Mouse (Mus musculus) gastrocnemius, postnatal 36 days (tissue): ENCODE data around the gene C4bp. TPM values are rescaled to one million over a fixed set of nuclear protein-coding genes. Genes with fewer than 3 reads are reported as not detected.
"Not testable (repeated sequence)": the region's sequence is repeated elsewhere in the genome, so short reads cannot be mapped to it uniquely, and the experiment has no call there.

Experiments used
- DNase-seq, 2 experiments: peaks; one replicate each; pipeline ENCODE4 v3.0.0; 2022
- intact Hi-C: fragments of 180-260 bp; cut with DNase I; formaldehyde crosslinking; loops from one replicate; pipeline ENCODE4 v1.15.1; 2025
- long read RNA-seq, 2 experiments: library from polyadenylated mRNA; stranded (forward); transcript quantifications; one replicate each; pipeline ENCODE4 v2.0.0; 2021
- total RNA-seq, 2 experiments: library from RNA; stranded (reverse); gene quantifications; 2 replicates each; pipeline ENCODE4 v1.2.3; 2021

The C4bp gene
- not detected for total RNA-seq
- long read RNA-seq, experiment 1, result 0 reads
- long read RNA-seq, experiment 2, result 0 reads

DNA sequence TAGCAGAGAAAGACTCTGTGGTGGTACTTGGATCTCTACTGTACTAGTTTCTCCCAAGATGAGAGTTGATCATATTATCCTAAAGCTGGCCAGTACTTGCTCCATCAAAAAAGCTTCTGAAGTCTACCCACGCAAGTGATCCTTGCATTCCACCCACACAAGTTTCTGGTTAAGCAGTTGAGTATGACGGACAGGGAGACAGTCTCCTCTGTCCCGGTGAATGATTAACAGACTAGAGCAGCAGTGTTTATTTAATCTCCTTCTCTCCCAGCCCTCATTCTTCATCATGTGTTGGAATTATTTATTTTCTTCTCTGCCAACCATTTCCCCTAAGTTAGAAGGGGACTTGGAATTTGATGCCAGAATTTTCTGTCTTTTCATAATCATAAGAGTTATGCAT, at the start of gene C4bp:
Gene C4bp, minus strand, starts transcription at position 179 of the 400 bp plus-strand sequence.
- DNase-seq, result no peak
- intact Hi-C loops, result no loop called here

DNA sequence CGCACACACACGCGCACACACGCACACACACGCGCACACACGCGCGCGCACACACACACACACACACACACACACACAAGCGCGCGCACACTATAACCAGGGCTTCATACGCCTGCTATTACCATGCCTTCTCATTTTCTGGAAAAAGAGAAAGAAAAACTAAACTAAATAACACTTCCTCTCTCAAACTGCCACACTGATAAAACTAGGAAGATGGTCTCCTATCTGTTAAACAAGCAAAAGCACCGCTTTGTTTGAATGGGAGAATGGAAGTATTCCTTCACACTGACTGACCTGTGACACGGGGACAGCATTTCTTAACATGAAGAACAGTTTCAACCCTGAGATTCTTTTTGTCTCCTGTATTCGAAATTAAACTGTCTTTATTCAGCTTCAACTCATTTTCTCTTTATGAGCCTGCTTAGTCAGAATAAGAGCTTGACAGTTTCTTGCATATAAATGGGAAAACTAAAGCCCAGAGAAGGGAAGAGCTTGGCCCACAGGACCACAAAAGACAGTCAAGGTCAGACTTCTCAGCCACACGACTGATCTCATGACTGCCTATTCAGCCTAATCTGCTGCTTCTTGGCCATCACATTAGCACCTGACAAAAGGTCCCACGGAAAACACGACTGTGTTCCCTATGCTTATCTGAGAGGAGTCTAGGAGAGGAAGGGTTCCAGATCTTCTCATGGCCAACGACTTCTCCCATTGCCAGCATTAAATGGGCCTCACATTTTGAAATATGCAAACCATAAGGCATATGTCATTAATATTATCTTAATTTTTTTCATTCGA, 49.0 kb upstream of the C4bp start:
- intact Hi-C loops, result no loop called here
- no peak for DNase-seq

- DNase-seq, result no peak
- intact Hi-C loops, result no loop called here
These were observed 42.2 kb upstream of the C4bp start for GRCm38 (mm10) chr1:130703613-130704012.

DNA sequence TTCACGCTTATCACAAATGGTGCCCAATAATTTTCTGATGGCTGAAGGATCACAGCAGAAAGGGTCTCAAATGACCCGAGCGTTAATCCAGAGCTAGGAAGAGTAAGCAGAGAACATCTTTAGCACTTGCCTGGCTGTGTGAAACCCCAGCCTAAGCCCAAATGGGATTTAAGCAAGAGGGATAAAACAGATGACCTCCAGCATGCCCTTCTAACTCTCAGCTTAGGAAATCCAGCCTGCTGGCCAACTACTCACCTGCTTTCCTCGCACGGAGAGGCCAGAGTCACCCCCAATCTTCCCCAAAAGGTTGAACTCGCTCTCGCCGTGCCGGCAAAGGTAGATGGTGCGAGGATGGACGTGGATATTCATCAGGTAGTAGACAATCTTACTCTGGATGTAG, 40.5 kb upstream of the C4bp start:
- intact Hi-C loops, result no loop called here
- DNase-seq, result no peak

- intact Hi-C loops, result no loop called here
- DNase-seq, result no peak
These were observed 38.7 kb upstream of the C4bp start for GRCm38 (mm10) chr1:130699937-130700633.

DNA sequence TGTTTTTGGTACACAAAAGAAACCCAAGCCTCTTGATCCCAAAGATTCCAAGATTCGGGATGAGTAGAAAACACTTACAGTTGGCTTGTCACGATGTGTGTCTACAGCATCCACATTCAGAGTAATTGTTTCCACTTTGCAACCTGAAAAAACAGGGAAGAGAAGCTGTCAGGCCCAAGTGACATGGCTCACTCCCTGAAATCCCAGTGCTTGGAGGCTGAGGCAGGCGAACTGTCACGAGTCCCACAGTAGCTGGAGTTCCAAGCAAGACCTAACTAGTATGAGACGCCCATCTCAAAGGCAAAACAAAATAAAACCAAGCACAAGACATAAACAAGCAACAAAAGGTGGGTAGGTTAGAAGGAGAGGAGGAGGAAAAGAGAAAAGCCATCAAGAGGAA, 37.2 kb upstream of the C4bp start:
- intact Hi-C loops, result no loop called here
- no peak for DNase-seq

DNA sequence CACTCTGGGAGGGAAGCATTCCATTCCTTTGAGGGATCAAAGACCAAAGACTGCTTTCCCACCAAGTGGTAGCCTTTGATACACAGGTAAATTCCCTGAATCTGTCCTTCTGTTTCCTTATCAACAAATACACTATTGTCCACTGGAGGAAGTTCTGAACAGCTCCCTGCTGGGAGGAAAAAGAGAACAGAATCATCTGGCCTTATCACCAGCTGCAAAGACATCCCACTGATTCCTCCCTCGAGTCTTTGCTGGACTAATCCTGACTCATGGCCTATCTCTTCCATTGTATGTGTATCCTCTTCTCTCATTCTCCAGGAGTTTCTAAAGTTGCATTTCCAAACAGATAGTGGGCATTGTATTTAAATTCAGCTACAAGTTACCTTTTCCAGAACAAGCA, 22.5 kb upstream of the C4bp start:
- no peak for DNase-seq
- intact Hi-C loops, result no loop called here

- DNase-seq, result no peak
- intact Hi-C loops, result no loop called here
These were observed 20.4 kb upstream of the C4bp start for GRCm38 (mm10) chr1:130681656-130682413.

DNA sequence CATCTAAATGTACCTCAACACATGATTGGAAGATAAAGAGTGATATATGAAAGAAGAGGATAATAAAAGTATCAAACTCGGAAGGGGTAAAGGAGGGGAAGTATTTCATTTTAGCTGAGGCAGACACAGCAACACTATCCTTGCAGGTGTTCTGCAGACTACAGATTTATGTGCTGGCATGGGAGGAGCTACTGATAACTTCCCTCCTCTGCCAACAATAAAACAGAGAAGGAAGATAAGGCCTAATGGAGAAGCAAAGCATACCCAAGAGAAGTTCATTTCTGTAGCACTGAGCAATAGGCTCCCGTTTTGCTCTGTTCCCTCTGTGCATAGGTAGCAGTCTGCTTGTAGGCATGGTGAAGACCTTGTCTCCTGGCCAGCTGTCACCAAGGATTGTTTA, 19.6 kb upstream of the C4bp start:
- intact Hi-C loops, result no loop called here
- DNase-seq, result no peak

DNA sequence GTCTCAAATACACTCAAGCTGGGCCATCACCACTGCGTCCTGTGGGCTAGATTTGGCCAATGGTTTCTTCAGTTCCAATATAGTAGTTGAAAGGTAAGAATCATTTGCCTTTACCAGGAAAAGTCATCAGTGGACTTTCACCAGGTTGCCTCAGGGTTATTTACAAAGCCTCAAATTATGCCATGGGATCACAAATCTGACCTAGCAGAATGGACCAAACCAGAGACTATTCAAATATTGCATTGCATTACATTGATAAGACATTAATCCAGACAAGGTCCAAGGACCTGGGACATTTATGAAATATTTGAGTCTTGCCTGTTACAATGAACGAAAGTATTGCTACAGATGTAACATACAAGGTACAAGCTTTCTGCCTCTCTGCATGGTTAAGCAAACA, 17.1 kb upstream of the C4bp start:
- DNase-seq, result no peak
- intact Hi-C loops, result no loop called here

DNA sequence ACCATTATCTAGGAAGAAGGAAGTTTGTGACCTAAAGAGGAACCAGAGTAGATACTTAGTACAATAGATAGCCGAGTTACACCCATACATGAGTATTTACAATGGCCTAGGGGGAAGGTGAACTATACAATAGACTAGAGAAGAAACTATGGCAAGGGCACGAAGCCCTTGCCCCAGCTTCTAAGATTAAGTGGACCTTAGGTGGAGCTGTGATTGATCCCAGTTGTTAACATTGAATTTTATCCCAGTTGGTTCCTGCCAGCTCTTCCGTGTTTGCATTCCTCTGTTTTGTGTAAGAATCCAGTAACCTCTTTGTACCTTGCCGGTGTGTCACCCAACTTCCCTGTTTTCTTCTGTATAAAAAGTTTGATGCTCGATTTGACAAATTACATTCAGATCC, 2.1 kb upstream of the C4bp start:
- intact Hi-C loops, result not testable (repeated sequence)

DNA sequence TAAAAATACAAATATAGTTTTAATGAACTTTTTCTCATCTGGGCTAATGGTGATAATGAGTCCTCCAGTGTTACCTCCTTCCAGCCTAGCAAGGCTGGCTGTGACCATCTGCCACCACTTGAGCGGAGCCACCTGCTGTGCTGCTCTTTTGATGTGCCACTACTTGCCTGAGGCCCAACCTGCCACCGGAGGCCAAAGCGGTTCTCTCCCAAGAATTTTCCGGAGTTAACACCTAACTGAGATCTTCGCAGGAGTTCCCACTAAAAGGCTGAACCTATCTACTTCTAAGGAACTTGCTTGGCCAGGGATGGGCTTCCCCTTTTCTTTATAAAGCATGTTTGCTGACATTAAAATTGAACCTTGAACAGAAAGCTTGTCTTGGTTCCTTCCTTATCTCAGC, 1.8 kb downstream of the C4bp start:
- DNase-seq, intact Hi-C loops: not testable (repeated sequence)

More for the DNA sequence above, 2.1 kb upstream of the C4bp start:
- not testable (repeated sequence) for DNase-seq

GRCm38 (mm10) chr1:130644103-130644502, 17.3 kb downstream of the C4bp start:
- DNase-seq, result no peak
- intact Hi-C loops, result no loop called here

- intact Hi-C loops, result no loop called here
- no peak for DNase-seq
These were observed 20.5 kb downstream of the C4bp start for GRCm38 (mm10) chr1:130640967-130641366.

DNA sequence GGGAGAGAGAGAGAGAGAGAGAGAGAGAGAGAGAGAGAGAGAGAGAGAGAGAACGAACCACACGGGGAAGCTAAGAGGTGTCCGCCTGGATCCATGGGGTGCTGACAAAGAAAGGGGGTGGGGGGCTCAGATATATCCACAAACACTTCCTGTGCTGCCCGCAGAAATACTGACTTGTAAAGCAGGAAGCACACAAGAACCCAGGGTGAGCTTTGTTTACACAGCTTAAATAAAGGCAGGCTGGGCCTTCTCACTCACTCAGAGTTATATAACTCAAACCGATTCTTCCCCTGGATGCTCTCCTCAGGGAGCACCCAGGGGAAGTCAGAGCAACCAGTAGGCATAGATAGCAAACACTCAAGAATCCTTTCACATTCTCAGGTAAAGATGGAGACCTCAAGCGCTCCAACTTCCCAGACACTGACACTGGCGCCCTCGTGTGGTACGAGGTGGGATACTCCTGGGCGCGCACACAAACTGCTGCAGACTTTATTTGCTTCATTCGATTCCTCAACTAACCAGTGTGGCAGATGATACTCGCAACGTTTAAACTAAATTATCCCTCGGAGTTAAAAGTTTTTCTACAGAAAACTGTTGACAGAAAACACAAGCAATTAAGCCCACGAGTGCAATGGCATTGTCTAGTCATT, 27.5 kb downstream of the C4bp start:
- DNase-seq, result peak; percentile 52 to 66
- intact Hi-C loops, result loop anchor here (2.0 kb wide), 1 partner anchor 85 kb away; no protein-coding TSS in a partner anchor

DNA sequence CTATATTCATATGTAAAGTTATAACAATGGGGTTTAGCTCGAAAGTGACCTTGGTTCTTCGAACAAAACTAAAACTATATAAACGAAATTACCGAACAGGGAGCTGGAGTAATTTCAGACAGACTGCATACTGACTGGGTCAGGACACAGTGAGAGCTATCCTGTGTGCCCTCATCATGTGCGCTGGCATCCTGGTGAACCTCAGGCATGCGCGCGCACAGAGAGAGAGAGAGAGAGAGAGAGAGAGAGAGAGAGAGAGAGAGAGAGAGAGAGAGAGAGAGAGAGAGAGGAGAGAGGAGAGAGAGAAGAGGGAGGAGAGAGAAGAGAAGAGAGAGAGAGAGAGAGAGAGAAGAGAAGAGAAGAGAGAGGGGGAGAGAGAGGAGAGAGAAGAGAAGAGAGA, 28.1 kb downstream of the C4bp start:
- intact Hi-C loops, result no loop called here
- no peak for DNase-seq

DNA sequence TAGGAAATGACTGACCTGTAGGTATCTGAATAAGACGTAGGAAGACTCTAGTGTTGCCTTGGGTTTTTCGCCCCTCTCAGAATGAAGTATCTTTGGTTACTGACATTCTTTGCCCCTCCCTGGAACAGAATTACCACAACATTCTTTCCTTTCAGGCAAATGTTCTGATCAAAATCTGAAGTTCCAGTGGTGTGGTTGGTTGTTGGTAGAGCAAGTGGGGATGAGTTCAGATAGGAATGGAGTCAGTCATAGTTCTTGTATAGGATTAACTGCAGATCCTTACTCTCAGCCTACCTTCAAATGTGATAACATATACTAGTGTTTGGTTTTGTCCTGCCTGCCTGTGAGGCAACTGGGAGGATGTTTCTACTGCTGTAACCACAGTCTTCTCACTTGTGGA, 31.9 kb downstream of the C4bp start, which contains the start of gene Zp3r:
Gene Zp3r, minus strand, starts transcription at position 101 of the 400 bp plus-strand sequence.
- intact Hi-C loops, result no loop called here
- no peak for DNase-seq

DNA sequence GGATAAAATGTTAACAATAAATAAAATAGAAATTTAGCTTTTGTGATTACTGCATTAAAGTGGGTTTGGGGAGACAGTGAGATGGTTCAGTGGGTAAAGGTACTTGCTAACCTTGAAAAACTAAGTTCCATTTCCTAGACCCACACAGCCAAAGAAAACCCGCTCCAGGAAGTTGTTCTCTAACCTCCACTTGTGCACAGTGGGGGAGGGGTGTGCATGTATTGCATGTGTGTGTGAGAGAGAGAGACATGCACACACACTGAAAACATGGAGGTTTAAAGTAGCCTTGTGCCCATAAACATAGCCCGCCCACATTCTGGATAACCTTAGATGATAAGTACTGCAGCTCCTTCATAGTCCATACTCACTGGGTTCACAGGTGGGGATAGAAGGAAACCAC, 65.1 kb downstream of the C4bp start:
- no peak for DNase-seq

GRCm38 (mm10) chr1:130588659-130589058, 72.8 kb downstream of the C4bp start:
- intact Hi-C loops, result no loop called here
- peak; percentile 17 to 18 for DNase-seq

More for the DNA sequence above, 65.1 kb downstream of the C4bp start:
- intact Hi-C loops, result no loop called here
